Mouse (Mus musculus): ENCODE data around the gene Gm10719.
"Not testable (repeated sequence)": the region's sequence is repeated elsewhere in the genome, so short reads cannot be mapped to it uniquely, and the experiment has no call there.

Gm10719 gene

DNA sequence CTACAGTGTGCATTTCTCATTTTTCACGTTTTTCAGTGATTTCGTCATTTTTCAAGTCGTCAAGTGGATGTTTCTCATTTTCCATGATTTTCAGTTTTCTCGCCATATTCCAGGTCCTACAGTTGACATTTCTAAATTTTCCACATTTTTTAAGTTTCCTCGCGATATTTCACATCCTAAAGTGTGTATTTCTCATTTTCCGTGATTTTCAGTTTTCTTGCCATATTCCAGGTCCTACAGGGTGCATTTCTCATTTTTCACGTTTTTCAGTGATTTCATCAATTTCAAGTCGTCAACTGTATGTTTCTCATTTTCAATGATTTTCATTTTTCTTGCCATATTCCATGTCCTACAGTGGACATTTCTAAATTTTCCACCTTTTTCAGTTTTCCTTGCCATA, at the start of gene Gm10719:
Gm10719 (plus strand) TSS at position 301 of the 400 bp plus-strand sequence.
- DNase-seq = not testable (repeated sequence)

DNA sequence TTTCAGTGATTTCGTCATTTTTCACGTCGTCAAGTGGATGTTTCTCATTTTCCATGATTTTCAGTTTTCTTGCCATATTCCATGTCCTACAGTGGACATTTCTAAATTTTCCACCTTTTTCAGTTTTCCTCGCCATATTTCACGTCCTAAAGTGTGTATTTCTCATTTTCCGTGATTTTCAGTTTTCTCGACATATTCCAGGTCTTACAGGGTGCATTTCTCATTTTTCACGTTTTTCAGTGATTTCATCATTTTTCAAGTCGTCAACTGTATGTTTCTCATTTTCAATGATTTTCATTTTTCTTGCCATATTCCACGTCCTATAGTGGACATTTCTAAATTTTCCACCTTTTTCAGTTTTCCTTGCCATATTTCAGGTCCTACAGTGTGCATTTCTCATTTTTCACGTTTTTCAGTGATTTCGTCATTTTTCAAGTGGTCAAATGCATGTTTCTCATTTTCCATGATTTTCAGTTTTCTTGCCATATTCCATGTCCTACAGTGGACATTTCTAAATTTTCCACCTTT, 16.7 kb upstream of the Gm10719 start, which contains the start of gene Gm10722:
Gm10722 (plus strand) TSS at position 478 of the 528 bp plus-strand sequence.
- not testable (repeated sequence) for DNase-seq

DNA sequence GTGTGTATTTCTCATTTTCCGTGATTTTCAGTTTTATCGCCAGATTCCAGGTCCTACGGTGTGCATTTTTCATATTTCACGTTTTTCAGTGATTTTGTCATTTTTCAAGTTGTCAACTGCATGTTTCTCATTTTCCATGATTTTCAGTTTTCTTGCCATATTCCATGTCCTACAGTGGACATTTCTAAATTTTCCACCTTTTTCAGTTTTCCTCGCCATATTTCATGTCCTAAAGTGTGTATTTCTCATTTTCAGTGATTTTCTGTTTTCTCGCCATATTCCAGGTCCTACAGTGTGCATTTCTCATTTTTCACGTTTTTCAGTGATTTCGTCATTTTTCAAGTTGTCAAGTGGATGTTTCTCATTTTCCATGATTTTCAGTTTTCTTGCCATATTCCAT, 16.2 kb upstream of the Gm10719 start:
- DNase-seq = not testable (repeated sequence)

DNA sequence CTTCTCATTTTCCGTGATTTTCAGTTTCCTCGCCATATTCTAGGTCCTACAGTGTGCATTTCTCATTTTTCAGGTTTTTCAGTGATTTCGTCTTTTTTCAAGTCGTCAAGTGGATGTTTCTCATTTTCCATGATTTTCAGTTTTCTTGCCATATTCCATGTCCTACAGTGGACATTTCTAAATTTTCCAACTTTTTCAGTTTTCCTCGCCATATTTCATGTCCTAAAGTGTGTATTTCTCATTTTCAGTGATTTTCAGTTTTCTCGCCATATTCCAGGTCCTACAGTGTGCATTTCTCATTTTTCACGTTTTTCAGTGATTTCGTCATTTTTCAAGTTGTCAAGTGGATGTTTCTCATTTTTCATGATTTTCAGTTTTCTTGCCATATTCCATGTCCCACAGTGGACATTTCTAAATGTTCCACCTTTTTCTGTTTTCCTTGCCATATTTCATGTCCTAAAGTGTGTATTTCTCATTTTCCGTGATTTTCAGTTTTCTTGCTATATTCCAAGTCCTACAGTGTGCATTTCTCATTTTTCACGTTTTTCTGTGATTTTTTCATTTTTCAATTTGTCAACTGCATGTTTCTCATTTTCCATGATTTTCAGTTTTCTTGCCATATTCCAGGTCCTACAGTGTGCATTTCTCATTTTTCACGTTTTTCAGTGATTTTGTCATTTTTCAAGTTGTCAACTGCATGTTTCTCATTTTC, 15.1 kb upstream of the Gm10719 start:
- DNase-seq = peak; percentile 97

DNA sequence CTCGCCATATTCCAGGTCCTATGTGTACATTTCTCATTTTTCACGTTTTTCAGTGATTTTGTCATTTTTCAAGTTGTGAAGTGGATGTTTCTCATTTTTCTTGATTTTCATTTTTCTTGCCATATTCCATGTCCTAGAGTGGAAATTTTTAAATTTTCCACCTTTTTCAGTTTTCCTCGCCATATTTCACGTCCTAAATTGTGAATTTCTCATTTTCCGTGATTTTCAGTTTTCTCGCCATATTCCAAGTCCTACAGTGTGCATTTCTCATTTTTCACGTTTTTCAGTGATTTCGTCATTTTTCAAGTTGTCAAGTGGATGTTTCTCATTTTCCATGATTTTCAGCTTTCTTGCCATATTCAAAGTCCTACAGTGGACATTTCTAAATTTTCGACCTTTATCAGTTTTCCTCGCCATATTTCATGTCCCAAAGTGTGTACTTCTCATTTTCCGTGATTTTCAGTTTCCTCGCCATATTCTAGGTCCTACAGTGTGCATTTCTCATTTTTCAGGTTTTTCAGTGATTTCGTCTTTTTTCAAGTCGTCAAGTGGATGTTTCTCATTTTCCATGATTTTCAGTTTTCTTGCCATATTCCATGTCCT, 14.3 kb upstream of the Gm10719 start, which contains the start of gene Gm11168:
Gm11168 (plus strand) TSS at position 553 of the 603 bp plus-strand sequence.
- DNase-seq = not testable (repeated sequence)

DNA sequence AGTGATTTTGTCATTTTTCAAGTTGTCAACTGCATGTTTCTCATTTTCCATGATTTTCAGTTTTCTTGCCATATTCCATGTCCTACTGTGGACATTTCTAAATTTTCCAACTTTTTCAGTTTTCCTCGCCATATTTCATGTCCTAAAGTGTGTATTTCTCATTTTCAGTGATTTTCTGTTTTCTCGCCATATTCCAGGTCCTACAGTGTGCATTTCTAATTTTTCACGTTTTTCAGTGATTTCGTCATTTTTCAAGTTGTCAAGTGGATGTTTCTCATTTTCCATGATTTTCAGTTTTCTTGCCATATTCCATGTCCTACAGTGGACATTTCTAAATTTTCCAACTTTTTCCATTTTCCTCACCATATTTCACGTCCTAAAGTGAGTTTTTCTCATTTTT, 11.0 kb upstream of the Gm10719 start:
- DNase-seq = not testable (repeated sequence)

DNA sequence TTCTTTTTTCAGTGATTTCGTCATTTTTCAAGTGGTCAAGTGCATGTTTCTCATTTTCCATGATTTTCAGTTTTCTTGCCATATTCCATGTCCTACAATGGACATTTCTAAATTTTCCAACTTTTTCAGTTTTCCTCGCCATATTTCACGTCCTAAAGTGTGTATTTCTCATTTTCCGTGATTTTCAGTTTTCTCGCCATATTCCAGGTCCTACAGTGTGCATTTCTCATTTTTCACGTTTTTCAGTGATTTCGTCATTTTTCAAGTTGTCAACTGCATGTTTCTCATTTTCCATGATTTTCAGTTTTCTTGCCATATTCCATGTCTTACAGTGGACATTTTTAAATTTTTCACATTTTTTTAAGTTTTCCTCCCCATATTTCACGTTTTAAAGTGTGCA, 10.6 kb upstream of the Gm10719 start:
- not testable (repeated sequence) for DNase-seq

DNA sequence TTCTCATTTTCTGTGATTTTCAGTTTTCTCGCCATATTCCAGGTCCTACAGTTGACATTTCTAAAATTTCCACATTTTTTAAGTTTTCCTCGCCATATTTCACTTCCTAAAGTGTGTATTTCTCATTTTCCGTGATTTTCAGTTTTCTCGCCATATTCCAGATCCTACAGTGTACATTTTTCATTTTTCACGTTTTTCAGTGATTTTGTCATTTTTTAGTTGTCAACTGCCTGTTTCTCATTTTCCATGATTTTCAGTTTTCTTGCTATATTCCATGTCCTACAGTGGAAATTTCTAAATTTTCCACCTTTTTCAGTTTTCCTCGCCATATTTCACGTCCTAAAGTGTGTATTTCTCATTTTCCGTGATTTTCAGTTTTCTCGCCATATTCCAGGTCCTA, 9.9 kb upstream of the Gm10719 start:
- not testable (repeated sequence) for DNase-seq

DNA sequence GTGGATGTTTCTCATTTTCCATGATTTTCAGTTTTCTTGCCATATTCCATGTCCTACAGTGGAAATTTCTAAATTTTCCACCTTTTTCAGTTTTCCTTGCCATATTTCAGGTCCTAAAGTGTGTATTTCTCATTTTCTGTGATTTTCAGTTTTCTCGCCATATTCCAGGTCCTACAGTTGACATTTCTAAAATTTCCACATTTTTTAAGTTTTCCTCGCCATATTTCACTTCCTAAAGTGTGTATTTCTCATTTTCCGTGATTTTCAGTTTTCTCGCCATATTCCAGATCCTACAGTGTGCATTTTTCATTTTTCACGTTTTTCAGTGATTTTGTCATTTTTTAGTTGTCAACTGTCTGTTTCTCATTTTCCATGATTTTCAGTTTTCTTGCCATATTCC, 7.9 kb upstream of the Gm10719 start:
- DNase-seq = not testable (repeated sequence)

DNA sequence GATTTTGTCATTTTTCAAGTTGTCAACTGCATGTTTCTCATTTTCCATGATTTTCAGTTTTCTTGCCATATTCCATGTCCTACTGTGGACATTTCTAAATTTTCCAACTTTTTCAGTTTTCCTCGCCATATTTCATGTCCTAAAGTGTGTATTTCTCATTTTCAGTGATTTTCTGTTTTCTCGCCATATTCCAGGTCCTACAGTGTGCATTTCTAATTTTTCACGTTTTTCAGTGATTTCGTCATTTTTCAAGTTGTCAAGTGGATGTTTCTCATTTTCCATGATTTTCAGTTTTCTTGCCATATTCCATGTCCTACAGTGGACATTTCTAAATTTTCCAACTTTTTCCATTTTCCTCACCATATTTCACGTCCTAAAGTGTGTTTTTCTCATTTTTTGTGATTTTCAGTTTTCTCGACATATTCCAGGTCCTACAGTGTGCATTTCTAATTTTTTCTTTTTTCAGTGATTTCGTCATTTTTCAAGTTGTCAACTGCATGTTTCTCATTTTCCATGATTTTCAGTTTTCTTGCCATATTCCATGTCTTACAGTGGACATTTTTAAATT, 5.1 kb upstream of the Gm10719 start:
- DNase-seq = not testable (repeated sequence)

DNA sequence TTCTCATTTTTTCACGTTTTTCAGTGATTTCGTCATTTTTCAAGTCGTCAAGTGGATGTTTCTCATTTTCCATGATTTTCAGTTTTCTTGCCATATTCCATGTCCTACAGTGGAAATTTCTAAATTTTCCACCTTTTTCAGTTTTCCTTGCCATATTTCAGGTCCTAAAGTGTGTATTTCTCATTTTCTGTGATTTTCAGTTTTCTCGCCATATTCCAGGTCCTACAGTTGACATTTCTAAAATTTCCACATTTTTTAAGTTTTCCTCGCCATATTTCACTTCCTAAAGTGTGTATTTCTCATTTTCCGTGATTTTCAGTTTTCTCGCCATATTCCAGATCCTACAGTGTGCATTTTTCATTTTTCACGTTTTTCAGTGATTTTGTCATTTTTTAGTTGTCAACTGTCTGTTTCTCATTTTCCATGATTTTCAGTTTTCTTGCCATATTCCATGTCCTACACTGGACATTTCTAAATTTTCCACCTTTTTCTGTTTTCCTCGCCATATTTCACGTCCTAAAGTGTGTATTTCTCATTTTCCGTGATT, 4.4 kb upstream of the Gm10719 start, which contains the start of gene Gm10721:
Gm10721 (plus strand) TSS at position 408 of the 547 bp plus-strand sequence.
- DNase-seq = not testable (repeated sequence)

DNA sequence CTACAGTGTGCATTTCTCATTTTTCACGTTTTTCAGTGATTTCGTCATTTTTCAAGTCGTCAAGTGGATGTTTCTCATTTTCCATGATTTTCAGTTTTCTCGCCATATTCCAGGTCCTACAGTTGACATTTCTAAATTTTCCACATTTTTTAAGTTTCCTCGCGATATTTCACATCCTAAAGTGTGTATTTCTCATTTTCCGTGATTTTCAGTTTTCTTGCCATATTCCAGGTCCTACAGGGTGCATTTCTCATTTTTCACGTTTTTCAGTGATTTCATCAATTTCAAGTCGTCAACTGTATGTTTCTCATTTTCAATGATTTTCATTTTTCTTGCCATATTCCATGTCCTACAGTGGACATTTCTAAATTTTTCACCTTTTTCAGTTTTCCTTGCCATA, 1.9 kb upstream of the Gm10719 start, which contains the start of gene Gm10720:
Gm10720 (plus strand) TSS at position 301 of the 400 bp plus-strand sequence.
- DNase-seq = not testable (repeated sequence)

DNA sequence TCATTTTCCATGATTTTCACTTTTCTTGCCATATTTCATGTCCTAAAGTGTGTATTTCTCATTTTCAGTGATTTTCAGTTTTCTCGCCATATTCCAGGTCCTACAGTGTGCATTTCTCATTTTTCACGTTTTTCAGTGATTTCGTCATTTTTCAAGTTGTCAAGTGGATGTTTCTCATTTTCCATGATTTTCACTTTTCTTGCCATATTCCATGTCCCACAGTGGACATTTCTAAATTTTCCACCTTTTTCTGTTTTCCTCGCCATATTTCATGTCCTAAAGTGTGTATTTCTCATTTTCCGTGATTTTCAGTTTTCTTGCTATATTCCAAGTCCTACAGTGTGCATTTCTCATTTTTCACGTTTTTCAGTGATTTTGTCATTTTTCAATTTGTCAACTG, 1.3 kb upstream of the Gm10719 start:
- DNase-seq = not testable (repeated sequence)

DNA sequence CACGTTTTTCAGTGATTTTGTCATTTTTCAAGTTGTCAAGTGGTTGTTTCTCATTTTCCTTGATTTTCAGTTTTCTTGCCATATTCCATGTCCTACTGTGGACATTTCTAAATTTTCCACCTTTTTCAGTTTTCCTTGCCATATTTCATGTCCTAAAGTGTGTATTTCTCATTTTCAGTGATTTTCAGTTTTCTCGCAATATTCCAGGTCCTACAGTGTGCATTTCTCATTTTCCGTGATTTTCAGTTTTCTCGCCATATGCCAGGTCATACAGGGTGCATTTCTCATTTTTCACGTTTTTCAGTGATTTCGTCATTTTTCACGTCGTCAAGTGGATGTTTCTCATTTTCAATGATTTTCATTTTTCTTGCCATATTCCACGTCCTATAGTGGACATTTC, 1.7 kb downstream of the Gm10719 start:
- peak; percentile 99 for DNase-seq

DNA sequence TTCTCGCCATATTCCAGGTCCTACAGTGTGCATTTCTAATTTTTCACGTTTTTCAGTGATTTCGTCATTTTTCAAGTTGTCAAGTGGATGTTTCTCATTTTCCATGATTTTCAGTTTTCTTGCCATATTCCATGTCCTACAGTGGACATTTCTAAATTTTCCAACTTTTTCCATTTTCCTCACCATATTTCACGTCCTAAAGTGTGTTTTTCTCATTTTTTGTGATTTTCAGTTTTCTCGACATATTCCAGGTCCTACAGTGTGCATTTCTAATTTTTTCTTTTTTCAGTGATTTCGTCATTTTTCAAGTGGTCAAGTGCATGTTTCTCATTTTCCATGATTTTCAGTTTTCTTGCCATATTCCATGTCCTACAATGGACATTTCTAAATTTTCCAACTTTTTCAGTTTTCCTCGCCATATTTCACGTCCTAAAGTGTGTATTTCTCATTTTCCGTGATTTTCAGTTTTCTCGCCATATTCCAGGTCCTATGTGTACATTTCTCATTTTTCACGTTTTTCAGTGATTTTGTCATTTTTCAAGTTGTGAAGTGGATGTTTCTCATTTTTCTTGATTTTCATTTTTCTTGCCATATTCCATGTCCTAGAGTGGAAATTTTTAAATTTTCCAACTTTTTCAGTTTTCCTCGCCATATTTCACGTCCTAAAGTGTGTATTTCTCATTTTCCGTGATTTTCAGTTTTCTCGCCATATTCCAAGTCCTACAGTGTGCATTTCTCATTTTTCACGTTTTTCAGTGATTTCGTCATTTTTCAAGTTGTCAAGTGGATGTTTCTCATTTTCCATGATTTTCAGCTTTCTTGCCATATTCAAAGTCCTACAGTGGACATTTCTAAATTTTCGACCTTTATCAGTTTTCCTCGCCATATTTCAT, 2.9 kb downstream of the Gm10719 start:
- DNase-seq = peak; percentile 61

DNA sequence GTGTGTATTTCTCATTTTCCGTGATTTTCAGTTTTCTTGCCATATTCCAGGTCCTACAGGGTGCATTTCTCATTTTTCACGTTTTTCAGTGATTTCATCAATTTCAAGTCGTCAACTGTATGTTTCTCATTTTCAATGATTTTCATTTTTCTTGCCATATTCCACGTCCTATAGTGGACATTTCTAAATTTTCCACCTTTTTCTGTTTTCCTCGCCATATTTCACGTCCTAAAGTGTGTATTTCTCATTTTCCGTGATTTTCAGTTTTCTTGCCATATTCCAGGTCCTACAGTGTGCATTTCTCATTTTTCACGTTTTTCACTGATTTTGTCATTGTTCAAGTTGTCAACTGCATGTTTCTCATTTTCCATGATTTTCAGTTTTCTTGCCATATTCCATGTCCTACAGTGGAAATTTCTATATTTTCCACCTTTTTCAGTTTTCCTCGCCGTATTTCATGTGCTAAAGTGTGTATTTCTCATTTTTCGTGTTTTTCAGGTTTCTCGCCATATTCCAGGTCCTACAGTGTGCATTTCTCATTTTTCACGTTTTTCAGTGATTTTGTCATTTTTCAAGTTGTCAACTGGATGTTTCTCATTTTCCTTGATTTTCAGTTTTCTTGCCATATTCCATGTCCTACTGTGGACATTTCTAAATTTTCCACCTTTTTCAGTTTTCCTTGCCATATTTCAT, 5.3 kb downstream of the Gm10719 start:
- DNase-seq = not testable (repeated sequence)

DNA sequence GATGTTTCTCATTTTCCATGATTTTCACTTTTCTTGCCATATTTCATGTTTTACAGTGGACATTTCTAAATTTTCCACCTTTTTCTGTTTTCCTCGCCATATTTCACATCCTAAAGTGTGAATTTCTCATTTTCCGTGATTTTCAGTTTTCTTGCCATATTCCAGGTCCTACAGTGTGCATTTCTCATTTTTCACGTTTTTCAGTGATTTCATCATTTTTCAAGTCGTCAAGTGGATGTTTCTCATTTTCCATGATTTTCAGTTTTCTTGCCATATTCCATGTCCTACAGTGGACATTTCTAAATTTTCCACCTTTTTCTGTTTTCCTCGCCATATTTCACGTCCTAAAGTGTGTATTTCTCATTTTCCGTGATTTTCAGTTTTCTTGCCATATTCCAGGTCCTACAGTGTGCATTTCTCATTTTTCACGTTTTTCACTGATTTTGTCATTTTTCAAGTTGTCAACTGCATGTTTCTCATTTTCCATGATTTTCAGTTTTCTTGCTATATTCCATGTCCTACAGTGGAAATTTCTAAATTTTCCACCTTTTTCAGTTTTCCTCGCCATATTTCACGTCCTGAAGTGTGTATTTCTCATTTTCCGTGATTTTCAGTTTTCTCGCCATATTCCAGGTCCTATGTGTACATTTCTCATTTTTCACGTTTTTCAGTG, 6.2 kb downstream of the Gm10719 start, which contains the start of gene Gm10718:
Gm10718 (plus strand) TSS at position 236 of the 673 bp plus-strand sequence.
- not testable (repeated sequence) for DNase-seq

DNA sequence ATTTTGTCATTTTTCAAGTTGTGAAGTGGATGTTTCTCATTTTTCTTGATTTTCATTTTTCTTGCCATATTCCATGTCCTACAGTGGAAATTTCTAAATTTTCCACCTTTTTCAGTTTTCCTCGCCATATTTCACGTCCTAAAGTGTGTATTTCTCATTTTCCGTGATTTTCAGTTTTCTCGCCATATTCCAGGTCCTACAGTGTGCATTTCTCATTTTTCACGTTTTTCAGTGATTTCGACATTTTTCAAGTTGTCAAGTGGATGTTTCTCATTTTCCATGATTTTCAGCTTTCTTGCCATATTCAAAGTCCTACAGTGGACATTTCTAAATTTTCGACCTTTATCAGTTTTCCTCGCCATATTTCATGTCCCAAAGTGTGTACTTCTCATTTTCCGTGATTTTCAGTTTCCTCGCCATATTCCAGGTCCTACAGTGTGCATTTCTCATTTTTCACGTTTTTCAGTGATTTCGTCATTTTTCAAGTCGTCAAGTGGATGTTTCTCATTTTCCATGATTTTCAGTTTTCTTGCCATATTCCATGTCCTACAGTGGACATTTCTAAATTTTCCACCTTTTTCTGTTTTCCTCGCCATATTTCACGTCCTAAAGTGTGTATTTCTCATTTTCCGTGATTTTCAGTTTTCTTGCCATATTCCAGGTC, 6.9 kb downstream of the Gm10719 start:
- not testable (repeated sequence) for DNase-seq

DNA sequence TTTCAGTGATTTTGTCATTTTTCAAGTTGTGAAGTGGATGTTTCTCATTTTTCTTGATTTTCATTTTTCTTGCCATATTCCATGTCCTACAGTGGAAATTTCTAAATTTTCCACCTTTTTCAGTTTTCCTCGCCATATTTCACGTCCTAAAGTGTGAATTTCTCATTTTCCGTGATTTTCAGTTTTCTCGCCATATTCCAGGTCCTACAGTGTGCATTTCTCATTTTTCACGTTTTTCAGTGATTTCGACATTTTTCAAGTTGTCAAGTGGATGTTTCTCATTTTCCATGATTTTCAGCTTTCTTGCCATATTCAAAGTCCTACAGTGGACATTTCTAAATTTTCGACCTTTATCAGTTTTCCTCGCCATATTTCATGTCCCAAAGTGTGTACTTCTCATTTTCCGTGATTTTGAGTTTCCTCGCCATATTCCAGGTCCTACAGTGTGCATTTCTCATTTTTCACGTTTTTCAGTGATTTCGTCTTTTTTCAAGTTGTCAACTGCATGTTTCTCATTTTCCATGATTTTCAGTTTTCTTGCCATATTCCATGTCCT, 7.8 kb downstream of the Gm10719 start, which contains the start of gene Gm10717:
Gm10717 (plus strand) TSS at position 506 of the 556 bp plus-strand sequence.
- not testable (repeated sequence) for DNase-seq

DNA sequence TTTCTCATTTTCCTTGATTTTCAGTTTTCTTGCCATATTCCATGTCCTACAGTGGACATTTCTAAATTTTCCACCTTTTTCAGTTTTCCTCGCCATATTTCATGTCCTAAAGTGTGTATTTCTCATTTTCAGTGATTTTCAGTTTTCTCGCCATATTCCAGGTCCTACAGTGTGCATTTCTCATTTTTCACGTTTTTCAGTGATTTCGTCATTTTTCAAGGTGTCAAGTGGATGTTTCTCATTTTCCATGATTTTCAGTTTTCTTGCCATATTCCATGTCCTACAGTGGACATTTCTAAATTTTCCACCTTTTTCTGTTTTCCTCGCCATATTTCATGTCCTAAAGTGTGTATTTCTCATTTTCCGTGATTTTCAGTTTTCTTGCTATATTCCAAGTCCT, 8.4 kb downstream of the Gm10719 start:
- DNase-seq = peak; percentile 47

Data from kidney, postnatal 10 days (tissue).